Mouse (Mus musculus) forebrain, postnatal 0 days (tissue): Measurements from ENCODE around the gene Gmeb1. TPM values are rescaled to one million over a fixed set of nuclear protein-coding genes. Genes with fewer than 3 reads are reported as not detected.

Source experiments
- ATAC-seq: fragments of 200-750 bp; cut with Nextera tagmentation; 2 replicates; pipeline ENCODE4 v1.8.0; 2017; ENCODE audit warnings: mild to moderate bottlenecking, moderate library complexity
- DNase-seq: peaks from one replicate; pipeline ENCODE4 v3.0.0-alpha.2; 2015
- H3K27ac ChIP-seq: fragments of 300-500 bp; sonication (generic); 2 replicates; pipeline ENCODE4 v1.5.1; 2014; ENCODE audit warnings: low read depth, mild to moderate bottlenecking, antibody characterized with exemption, low read length, moderate library complexity, mixed read lengths
- H3K27me3 ChIP-seq: fragments of 300-500 bp; sonication (generic); 2 replicates; pipeline ENCODE4 v1.6.1; 2014; ENCODE audit warnings: mild to moderate bottlenecking, low read length, mixed read lengths; ENCODE audit not compliant: insufficient read depth
- H3K36me3 ChIP-seq: fragments of 300-500 bp; sonication (generic); 2 replicates; pipeline ENCODE4 v1.6.1; 2014; ENCODE audit warnings: mild to moderate bottlenecking, moderate library complexity; ENCODE audit not compliant: insufficient read depth
- H3K4me1 ChIP-seq: fragments of 300-500 bp; sonication (generic); 2 replicates; pipeline ENCODE4 v1.6.1; 2014; ENCODE audit warnings: antibody characterized with exemption; ENCODE audit not compliant: insufficient read depth
- H3K4me2 ChIP-seq: fragments of 300-500 bp; sonication (generic); 2 replicates; pipeline ENCODE4 v1.6.1; 2014; ENCODE audit warnings: low read depth, mild to moderate bottlenecking, moderate library complexity
- H3K4me3 ChIP-seq: fragments of 300-500 bp; sonication (generic); 2 replicates; pipeline ENCODE4 v1.5.1; 2014; ENCODE audit warnings: low read depth, low read length, mixed read lengths
- H3K9ac ChIP-seq: fragments of 300-500 bp; sonication (generic); 2 replicates; pipeline ENCODE4 v1.6.1; 2014; ENCODE audit warnings: mild to moderate bottlenecking
- H3K9me3 ChIP-seq: fragments of 300-500 bp; sonication (generic); 2 replicates; pipeline ENCODE4 v1.6.1; 2016; ENCODE audit warnings: low read length
- CTCF ChIP-seq: sonication (generic); IDR thresholded peaks from 2 replicates; pipeline ENCODE4 v1.5.1; 2016; ENCODE audit warnings: antibody characterized with exemption, control low read depth, low read depth
- WGBS: fragments of 180-500 bp; shearing (Covaris S2); extraction: QIAGEN DNeasy Blood & Tissue Kit; methylation state at CpG from one replicate; pipeline ENCODE4 v1.1.7; 2014; 5-methylcytosine and 5-hydroxymethylcytosine counted together
- microRNA-seq, 2 experiments: library from miRNA; unstranded; fragments of <30 nt; microRNA quantifications; one replicate each; pipeline ENCODE4; 2016
- polyA plus RNA-seq: library from polyadenylated mRNA; unstranded; fragments of >200 nt; fragmentation: Nextera tagmentation; extraction: Ambion mirVana; gene quantifications from 2 replicates; pipeline ENCODE4 v1.2.1, GENCODE M21; 2015
- total RNA-seq: library from RNA; depleted of rRNA; stranded (reverse); fragments of >200 nt; gene quantifications from 2 replicates; pipeline ENCODE4 v1.2.3, GENCODE M21; 2014; rRNA removed

The Gmeb1 gene
- total and polyA plus RNA-seq, 2 experiments from 2014 or later = 21.3 to 34.0 TPM

DNA sequence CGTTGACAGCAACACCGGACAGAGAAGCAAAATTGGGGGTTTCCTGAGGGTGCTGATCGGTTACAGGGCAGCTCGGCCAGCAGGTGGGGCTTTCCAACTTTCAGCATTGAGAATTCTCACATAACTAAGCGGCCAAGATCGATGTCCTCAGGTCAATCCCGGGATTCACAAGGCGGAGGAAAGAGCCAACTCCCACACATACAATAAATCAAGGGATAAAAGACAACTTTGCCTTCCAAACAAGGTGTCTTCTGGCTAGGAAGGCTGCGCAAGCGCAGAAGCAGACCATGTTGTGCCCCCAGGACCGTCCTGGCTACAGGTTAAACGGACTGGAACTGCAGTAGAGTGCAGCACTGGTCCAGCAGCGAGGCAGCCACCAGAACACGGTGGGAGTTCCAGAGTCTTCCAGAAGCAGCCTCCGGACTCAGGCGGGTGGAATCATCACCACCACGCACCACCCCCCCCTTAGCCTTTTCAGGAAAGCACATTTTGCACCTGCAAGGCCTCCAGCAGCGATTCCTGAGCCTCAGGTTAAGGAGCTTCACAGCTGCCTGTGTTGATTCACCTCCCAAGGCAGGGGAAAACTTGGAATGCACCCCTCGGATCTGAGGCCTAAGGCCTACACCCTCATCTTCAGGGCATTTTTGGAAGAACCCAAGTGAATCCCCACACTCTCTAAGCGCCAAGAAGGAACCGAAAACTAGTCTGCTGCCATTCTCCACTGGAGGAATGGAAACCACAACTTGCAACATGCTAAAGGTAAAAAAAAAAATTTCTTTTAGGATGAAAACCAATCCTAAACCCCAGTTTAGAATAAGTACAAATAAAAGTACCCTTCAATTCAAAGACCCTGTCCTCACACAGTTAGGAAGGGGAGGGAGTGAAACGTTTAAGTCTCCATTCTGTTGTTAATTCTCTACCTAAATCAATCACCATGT lies 79.4 kb downstream of the Gmeb1 start:
- no peaks in the 10 kb centered on the region for H3K27me3 ChIP-seq
- WGBS = 73% methylated on average over 22 of the region's 22 CpGs
- H3K4me2 ChIP-seq = no peak overlapping the region
- DNase-seq (no peak), ATAC-seq (no peak)
- H3K27ac ChIP-seq = no peak overlapping the region
- H3K36me3 ChIP-seq = peaks cover 11% of the 10 kb centered on the region
- H3K4me3 ChIP-seq = no peak overlapping the region
- H3K9me3 ChIP-seq = no peaks in the 10 kb centered on the region
- H3K9ac ChIP-seq = no peak overlapping the region
- no peaks in the 10 kb centered on the region for H3K4me1 ChIP-seq
- TF ChIP-seq CTCF = peak; percentile 15; the same call in 1 of the 2 replicates

DNA sequence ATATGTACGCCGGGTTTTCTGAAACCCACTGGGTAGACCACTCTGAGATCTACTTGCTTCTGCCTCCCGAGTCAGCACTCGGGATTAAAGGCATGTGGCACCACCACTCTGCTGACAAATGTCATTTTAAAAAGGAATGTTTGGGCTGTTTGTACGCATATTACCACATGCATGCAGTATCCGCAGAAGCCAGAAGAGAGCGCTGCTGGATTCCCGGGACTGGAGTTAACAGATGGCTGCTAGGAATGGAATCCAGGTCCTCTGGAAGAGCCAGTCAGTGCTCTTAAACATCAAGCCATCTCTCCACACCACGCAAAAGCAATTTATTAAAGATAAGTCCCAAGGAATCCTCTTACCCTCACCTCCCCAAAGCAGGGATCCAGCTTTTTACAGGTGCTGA lies 80.7 kb downstream of the Gmeb1 start:
- DNase-seq (peak; percentile 52), ATAC-seq (peak; percentile 38; the same call in 1 of the 2 replicates)
- H3K4me1 ChIP-seq = no peaks in the 10 kb centered on the region
- H3K9ac ChIP-seq = no peak overlapping the region
- H3K36me3 ChIP-seq = peaks cover 10% of the 10 kb centered on the region
- H3K27me3 ChIP-seq = no peaks in the 10 kb centered on the region
- TF ChIP-seq CTCF = peak; percentile 56
- no peaks in the 10 kb centered on the region for H3K9me3 ChIP-seq
- no peak overlapping the region for H3K4me2 ChIP-seq
- H3K27ac ChIP-seq = no peak overlapping the region
- H3K4me3 ChIP-seq = no peak overlapping the region
- WGBS = 66% methylated on average over 9 of the region's 9 CpGs

DNA sequence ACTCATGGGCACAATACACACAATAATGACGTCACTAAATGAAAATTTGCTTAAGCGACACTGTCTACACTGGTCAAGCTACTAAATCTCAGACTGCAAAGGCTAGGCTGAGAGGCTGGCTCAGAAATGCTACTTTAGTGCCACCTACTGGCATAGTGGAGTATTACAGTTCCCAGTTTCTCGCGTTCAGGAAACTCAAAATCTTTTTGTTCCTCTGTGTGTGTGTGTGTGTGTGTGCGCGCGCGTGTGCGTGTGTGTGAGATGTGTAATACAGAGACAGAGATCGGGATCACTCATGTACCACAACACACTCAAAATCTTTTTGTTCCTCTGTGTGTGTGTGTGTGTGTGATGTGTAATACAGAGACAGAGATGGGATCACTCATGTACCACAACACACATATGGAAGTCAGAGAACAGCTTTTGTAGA lies 82.8 kb downstream of the Gmeb1 start:
- Histone ChIP-seq H3K4me3 (no peak overlapping the region), H3K36me3 (no peaks in the 10 kb centered on the region), H3K27ac (no peak overlapping the region), H3K4me2 (no peak overlapping the region), H3K9me3 (no peaks in the 10 kb centered on the region), H3K4me1 (no peaks in the 10 kb centered on the region), H3K9ac (no peak overlapping the region), H3K27me3 (no peaks in the 10 kb centered on the region)
- 6% methylated on average over 10 of the region's 10 CpGs for WGBS
- DNase-seq = peak; percentile 89
- peak; percentile 85 for ATAC-seq
- TF ChIP-seq CTCF = peak; percentile 96

GRCm38 (mm10) chr4:132176474-132176873 lies 84.9 kb downstream of the Gmeb1 start:
- no peak overlapping the region for H3K27ac ChIP-seq
- no peak for ATAC-seq
- H3K4me3 ChIP-seq = no peak overlapping the region
- no peaks in the 10 kb centered on the region for H3K27me3 ChIP-seq
- H3K4me2 ChIP-seq = no peak overlapping the region
- DNase-seq = no peak
- H3K36me3 ChIP-seq = no peaks in the 10 kb centered on the region
- 57% methylated on average over 10 of the region's 10 CpGs for WGBS
- TF ChIP-seq CTCF = no peak
- no peak overlapping the region for H3K9ac ChIP-seq
- H3K9me3 ChIP-seq = no peaks in the 10 kb centered on the region
- H3K4me1 ChIP-seq = no peaks in the 10 kb centered on the region

Small RNA genes within 50 kb of the gene (microRNA-seq; reads per million reads assigned to microRNA genes)
- 0 reads per million in 2 experiments for gene Gm22033

Other genes starting within 250 kb of the Gmeb1 start
- 0.14 TPM in 1 of 2 replicates, not detected in the other for gene Gm10300, start 186.9 kb downstream of the Gmeb1 start, total RNA-seq
- not detected in 2 replicates for gene Gm10300, start 186.9 kb downstream of the Gmeb1 start, polyA plus RNA-seq
- 65.0 and 68.3 TPM in 2 replicates for gene Epb41, start 186.3 kb downstream of the Gmeb1 start, total RNA-seq
- 32.4 and 36.5 TPM in 2 replicates for gene Epb41, start 186.3 kb downstream of the Gmeb1 start, polyA plus RNA-seq
- gene Oprd1, start 117.1 kb downstream of the Gmeb1 start, total RNA-seq = 1.5 and 1.6 TPM in 2 replicates
- 0.23 and 0.53 TPM in 2 replicates for gene Oprd1, start 117.1 kb downstream of the Gmeb1 start, polyA plus RNA-seq
- 77.3 and 83.9 TPM in 2 replicates for gene Ythdf2, start 49.3 kb downstream of the Gmeb1 start, total RNA-seq
- gene Ythdf2, start 49.3 kb downstream of the Gmeb1 start, polyA plus RNA-seq = 122 and 126 TPM in 2 replicates
- gene Taf12, start 12.8 kb upstream of the Gmeb1 start, total RNA-seq = 8.0 and 15.2 TPM in 2 replicates
- gene Taf12, start 12.8 kb upstream of the Gmeb1 start, polyA plus RNA-seq = 27.8 and 30.5 TPM in 2 replicates
- gene Rab42, start 41.8 kb upstream of the Gmeb1 start, total RNA-seq = 0.71 and 1.8 TPM in 2 replicates
- gene Rab42, start 41.8 kb upstream of the Gmeb1 start, polyA plus RNA-seq = 2.3 and 2.5 TPM in 2 replicates
- 57.2 and 62.1 TPM in 2 replicates for gene Trnau1ap, start 67.9 kb upstream of the Gmeb1 start, total RNA-seq
- 62.1 and 75.6 TPM in 2 replicates for gene Trnau1ap, start 67.9 kb upstream of the Gmeb1 start, polyA plus RNA-seq
- gene Rcc1, start 92.0 kb upstream of the Gmeb1 start, total RNA-seq = 19.1 and 22.4 TPM in 2 replicates
- 23.3 and 24.9 TPM in 2 replicates for gene Rcc1, start 92.0 kb upstream of the Gmeb1 start, polyA plus RNA-seq
- 3.2 and 3.9 TPM in 2 replicates for gene Phactr4, start 160.9 kb upstream of the Gmeb1 start, total RNA-seq
- 3.5 and 4.9 TPM in 2 replicates for gene Phactr4, start 160.9 kb upstream of the Gmeb1 start, polyA plus RNA-seq
- gene Med18, start 202.3 kb upstream of the Gmeb1 start, total RNA-seq = 11.5 and 18.5 TPM in 2 replicates
- 12.0 and 15.4 TPM in 2 replicates for gene Med18, start 202.3 kb upstream of the Gmeb1 start, polyA plus RNA-seq
- 6.3 and 15.1 TPM in 2 replicates for gene Sesn2, start 248.9 kb upstream of the Gmeb1 start, total RNA-seq
- 6.9 and 9.0 TPM in 2 replicates for gene Sesn2, start 248.9 kb upstream of the Gmeb1 start, polyA plus RNA-seq